In genomic region chr17:88553001-88553449, GRCm38 (mm10) we compare ENCODE assay signal across 12 mouse cellular contexts. TPM values are rescaled to one million over a fixed set of nuclear protein-coding genes. Genes with fewer than 3 reads are reported as not detected.
DNase-seq lines count a peak whose midpoint lies in the region; ATAC-seq and TF ChIP-seq lines count a peak whose summit lies in the region.
"Had no signal": no experiment of that assay in that cellular context is flagged by ENCODE, and none has a peak within 500 bp of the region (broad histone marks: within the 10 kb centered on the region; RNA-seq: fewer than 3 reads in every experiment).

No protein-coding gene starts in this region.

- intact Hi-C loops in heart, postnatal 25 days (cut with DNase I), result no loop called here

- no peak overlapping the region for H3K4me2 ChIP-seq in heart, postnatal 0 days (ENCODE audit: low read depth, low read length)
- no peak overlapping the region for H3K4me2 ChIP-seq in midbrain, embryonic 14.5 days (ENCODE audit: low read length)
- H3K4me2 ChIP-seq in midbrain, embryonic 13.5 days (replicated peaks), result no peak overlapping the region
- H3K4me2 ChIP-seq: hindbrain, embryonic 15.5 days; liver, embryonic 13.5 days had no signal

- DNase-seq in heart, postnatal 0 days (ENCODE audit: low spot score), result no peak
- no peak for DNase-seq in heart, postnatal 25 days (ENCODE audit: low spot score)
- DNase-seq in midbrain, embryonic 14.5 days, result no peak
- DNase-seq in limb, embryonic 10.5 days (ENCODE audit: low spot score), result peak; percentile 44
- DNase-seq in thymus, postnatal 14 days, result peak; percentile 75
- no peak for DNase-seq in right cerebral cortex, postnatal 10 days (ENCODE audit: low spot score in 2 of 2)
- DNase-seq in gastrocnemius, adult 18-20 months (ENCODE audit: low spot score), result no peak
- DNase-seq: liver, embryonic 13.5 days had no signal

- peak overlapping the region; percentile 40; the same call in 1 of the 2 replicates for H3K27ac ChIP-seq in heart, postnatal 0 days (ENCODE audit: low read depth)
- H3K27ac ChIP-seq in midbrain, embryonic 14.5 days (replicated peaks; ENCODE audit: low read depth, low read length), result no peak overlapping the region
- no peak overlapping the region for H3K27ac ChIP-seq in midbrain, embryonic 13.5 days
- H3K27ac ChIP-seq in limb, embryonic 10.5 days, result peak overlapping the region; percentile 65
- H3K27ac ChIP-seq: hindbrain, embryonic 15.5 days; liver, embryonic 13.5 days had no signal

- 0 out of 2 replicates have a peak, but pooled peaks have one; percentile 21 for ATAC-seq in heart, postnatal 0 days (ENCODE audit: insufficient read depth, low read depth)
- peak; percentile 14; the same call in 1 of the 2 replicates for ATAC-seq in midbrain, embryonic 14.5 days (ENCODE audit: low FRiP score, low TSS enrichment)
- ATAC-seq in midbrain, embryonic 13.5 days, result no peak; the same call in 1 of the 2 replicates

- TF ChIP-seq EP300 in heart, postnatal 0 days (IDR thresholded peaks at IDR 0.05; ENCODE audit: low read depth), result no peak

- H3K4me3 ChIP-seq in heart, postnatal 0 days (ENCODE audit: low read depth, low read length), result no peak overlapping the region
- no peak overlapping the region for H3K4me3 ChIP-seq in midbrain, embryonic 14.5 days (replicated peaks; ENCODE audit: low read depth, low read length)
- no peak overlapping the region for H3K4me3 ChIP-seq in midbrain, embryonic 13.5 days (replicated peaks)
- no peak overlapping the region for H3K4me3 ChIP-seq in limb, embryonic 10.5 days
- H3K4me3 ChIP-seq: hindbrain, embryonic 15.5 days; liver, embryonic 13.5 days had no signal

- TF ChIP-seq CTCF in heart, postnatal 0 days (IDR thresholded peaks at IDR 0.05; ENCODE audit: low read depth), result no peak

- H3K9me3 ChIP-seq in heart, postnatal 0 days (replicated peaks; ENCODE audit: control insufficient read depth, low read length), result no peaks in the 10 kb centered on the region
- H3K9me3 ChIP-seq in midbrain, embryonic 14.5 days (ENCODE audit: control insufficient read depth, low read length), result no peaks in the 10 kb centered on the region
- no peaks in the 10 kb centered on the region for H3K9me3 ChIP-seq in midbrain, embryonic 13.5 days
- no peaks in the 10 kb centered on the region for H3K9me3 ChIP-seq in limb, embryonic 10.5 days (replicated peaks)
- H3K9me3 ChIP-seq: G1E; hindbrain, embryonic 15.5 days; liver, embryonic 13.5 days had no signal

- H3K36me3 ChIP-seq in heart, postnatal 0 days (replicated peaks; ENCODE audit: control insufficient read depth, insufficient read depth, low read length), result peaks cover 27% of the 10 kb centered on the region; the same call in 1 of the 2 replicates
- peaks cover 57% of the 10 kb centered on the region for H3K36me3 ChIP-seq in midbrain, embryonic 14.5 days (ENCODE audit: control insufficient read depth, insufficient read depth, low read length)
- H3K36me3 ChIP-seq in midbrain, embryonic 13.5 days, result peaks cover 73% of the 10 kb centered on the region
- H3K36me3 ChIP-seq in limb, embryonic 10.5 days, result peaks cover 35% of the 10 kb centered on the region

- H3K4me1 ChIP-seq in heart, postnatal 0 days (ENCODE audit: control insufficient read depth, insufficient read depth), result no peaks in the 10 kb centered on the region
- H3K4me1 ChIP-seq in midbrain, embryonic 14.5 days (ENCODE audit: control insufficient read depth, insufficient read depth, low read length), result no peaks in the 10 kb centered on the region
- peaks cover 7% of the 10 kb centered on the region; the same call in 1 of the 2 replicates for H3K4me1 ChIP-seq in midbrain, embryonic 13.5 days (replicated peaks)
- peaks cover 22% of the 10 kb centered on the region for H3K4me1 ChIP-seq in limb, embryonic 10.5 days

- no peak overlapping the region for H3K9ac ChIP-seq in heart, postnatal 0 days (replicated peaks; ENCODE audit: low read depth, low read length)
- H3K9ac ChIP-seq in midbrain, embryonic 14.5 days (replicated peaks; ENCODE audit: low read length), result no peak overlapping the region
- H3K9ac ChIP-seq in midbrain, embryonic 13.5 days (replicated peaks), result no peak overlapping the region
- H3K9ac ChIP-seq: hindbrain, embryonic 15.5 days; liver, embryonic 13.5 days had no signal

- WGBS in heart, postnatal 0 days, result 42% methylated on average over 8 of the region's 8 CpGs
- 58% methylated on average over 8 of the region's 8 CpGs for WGBS in midbrain, embryonic 14.5 days
- WGBS in midbrain, embryonic 13.5 days, result 55% methylated on average over 8 of the region's 8 CpGs
- WGBS in limb, embryonic 10.5 days, result 48% methylated on average over 8 of the region's 8 CpGs

- no peaks in the 10 kb centered on the region for H3K27me3 ChIP-seq in heart, postnatal 0 days (ENCODE audit: control insufficient read depth, insufficient read depth, low read length)
- H3K27me3 ChIP-seq in midbrain, embryonic 14.5 days (ENCODE audit: control insufficient read depth, insufficient read depth, low read length), result no peaks in the 10 kb centered on the region
- H3K27me3 ChIP-seq in midbrain, embryonic 13.5 days, result no peaks in the 10 kb centered on the region
- no peaks in the 10 kb centered on the region for H3K27me3 ChIP-seq in limb, embryonic 10.5 days (ENCODE audit: low read depth, poor library complexity, severe bottlenecking)
- H3K27me3 ChIP-seq: hindbrain, embryonic 15.5 days; liver, embryonic 13.5 days had no signal

RNA-seq across cellular contexts. Expression of gene Ppp1r21, which starts 23.1 kb away (rescaled TPM):
- total RNA-seq in heart, postnatal 0 days (2014; rRNA removed; ENCODE audit: low replicate concordance), result 5.9 and 10.9 TPM in 2 replicates
- polyA plus RNA-seq in heart, postnatal 0 days (2015; fragmentation: Nextera tagmentation; extraction: Ambion mirVana), result 5.8 and 6.6 TPM in 2 replicates
- total RNA-seq in heart, postnatal 25 days (2021), result 10 to 100 TPM in 1 of 2 experiments, 1 to 10 TPM in 1; 8.4 to 10.2 TPM
- polyA plus RNA-seq in midbrain, embryonic 14.5 days (2014; fragmentation: Nextera tagmentation; extraction: Ambion mirVana), result 47.2 and 48.6 TPM in 2 replicates
- 30.9 and 33.7 TPM in 2 replicates for polyA plus RNA-seq in midbrain, embryonic 13.5 days (2015; fragmentation: Nextera tagmentation; extraction: Ambion mirVana)
- 14.2 and 15.9 TPM in 2 replicates for polyA plus RNA-seq in limb, embryonic 10.5 days (2016; fragmentation: Nextera tagmentation; extraction: Ambion mirVana)
- 1 to 10 TPM; 6.2 TPM for total RNA-seq in gastrocnemius, adult 18-20 months (2021)

RNA-seq across cellular contexts. Expression of gene Ston1, which starts 44.5 kb away (rescaled TPM):
- 4.2 and 9.0 TPM in 2 replicates for total RNA-seq in heart, postnatal 0 days (2014; rRNA removed; ENCODE audit: low replicate concordance)
- 3.9 and 4.1 TPM in 2 replicates for polyA plus RNA-seq in heart, postnatal 0 days (2015; fragmentation: Nextera tagmentation; extraction: Ambion mirVana)
- total RNA-seq in heart, postnatal 25 days (2021), result 10 to 100 TPM; 18.5 to 23.7 TPM
- polyA plus RNA-seq in midbrain, embryonic 14.5 days (2014; fragmentation: Nextera tagmentation; extraction: Ambion mirVana), result 1.3 and 1.4 TPM in 2 replicates
- polyA plus RNA-seq in midbrain, embryonic 13.5 days (2015; fragmentation: Nextera tagmentation; extraction: Ambion mirVana), result 0.89 and 1.7 TPM in 2 replicates
- polyA plus RNA-seq in limb, embryonic 10.5 days (2016; fragmentation: Nextera tagmentation; extraction: Ambion mirVana), result 2.4 and 3.0 TPM in 2 replicates
- total RNA-seq in gastrocnemius, adult 18-20 months (2021), result 1 to 10 TPM; 5.1 to 6.2 TPM
- total RNA-seq: neutrophil, adult 5-6 weeks had no signal

Comparison
In these comparisons a context has a peak if more than half of its experiments do, and no peak if none do; other contexts are left out.
1. DNase-seq: peak in limb, embryonic 10.5 days (single experiment) and thymus, postnatal 14 days (single experiment); none in heart, postnatal 0 days (single experiment), heart, postnatal 25 days (single experiment), midbrain, embryonic 14.5 days (single experiment), right cerebral cortex, postnatal 10 days (0 of 2) and gastrocnemius, adult 18-20 months (single experiment).
2. H3K27ac ChIP-seq: peak in heart, postnatal 0 days (single experiment) and limb, embryonic 10.5 days (single experiment); none in midbrain, embryonic 14.5 days (single experiment) and midbrain, embryonic 13.5 days (single experiment).